Mouse (Mus musculus): ENCODE measurements around the gene Mmp14.

GRCm38 (mm10) chr14:54471467-54471866, 40.1 kb downstream of the Mmp14 start:
- TF ChIP-seq MAFK (IDR thresholded peaks at IDR 0.05; ENCODE audit: insufficient read depth, low read depth, low read length) (no peak), ZC3H11A (IDR thresholded peaks at IDR 0.05; ENCODE audit: borderline replicate concordance, low read depth, low read length) (no peak), HCFC1 (IDR thresholded peaks at IDR 0.05; ENCODE audit: borderline replicate concordance, insufficient read depth, low read length) (no peak)

All from ES-E14 (cell line).